Mouse (Mus musculus): ENCODE measurements around the gene Thrb. TPM values are rescaled to one million over a fixed set of nuclear protein-coding genes. Genes with fewer than 3 reads are reported as not detected.

Gene Thrb
- total RNA-seq, 1 experiment from 2014 or later, result not detected

DNA sequence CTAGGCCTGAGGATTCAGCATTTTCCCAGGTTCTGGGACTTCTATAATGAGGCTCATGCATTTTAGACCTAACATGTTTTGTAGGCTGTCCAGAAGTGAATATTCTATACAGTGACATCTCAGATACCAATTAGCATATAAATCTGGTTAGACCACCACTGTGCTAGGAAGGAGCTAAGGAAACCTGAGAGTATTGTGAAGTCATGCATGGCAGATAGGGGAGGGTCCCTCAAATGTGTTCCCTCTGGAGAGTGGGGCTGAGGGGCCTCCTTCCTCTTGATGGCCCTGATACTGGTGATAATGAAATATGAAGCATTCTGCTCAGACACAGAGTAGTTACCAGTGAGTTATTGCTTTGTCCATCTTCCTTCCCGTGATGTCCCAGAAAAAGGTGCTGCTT is 91.8 kb downstream of the Thrb start:
- no peak for ATAC-seq (replicated peaks; ENCODE audit: insufficient number of reproducible peaks, low FRiP score, low TSS enrichment, poor library complexity, severe bottlenecking)

DNA sequence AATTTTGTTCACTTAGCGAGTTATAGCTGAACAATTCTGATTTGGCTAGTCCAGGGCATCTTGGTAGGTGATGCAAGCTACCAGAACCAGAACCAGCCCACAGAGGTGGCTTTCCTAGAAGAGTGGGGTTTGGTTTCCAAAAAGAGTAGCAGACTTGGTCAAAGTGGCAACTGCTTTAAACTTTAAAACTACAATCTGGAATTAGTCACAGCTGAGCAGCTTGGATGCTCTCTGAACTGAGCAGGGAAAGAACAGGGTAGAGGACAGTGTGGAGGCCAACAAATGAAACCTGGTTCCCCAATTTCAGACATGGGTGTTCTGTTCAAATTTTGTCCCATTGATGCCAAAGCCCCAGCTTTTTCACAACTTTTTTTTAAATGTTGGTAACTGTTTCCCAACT is 93.4 kb downstream of the Thrb start:
- no peak for ATAC-seq (replicated peaks; ENCODE audit: insufficient number of reproducible peaks, low FRiP score, low TSS enrichment, poor library complexity, severe bottlenecking)

DNA sequence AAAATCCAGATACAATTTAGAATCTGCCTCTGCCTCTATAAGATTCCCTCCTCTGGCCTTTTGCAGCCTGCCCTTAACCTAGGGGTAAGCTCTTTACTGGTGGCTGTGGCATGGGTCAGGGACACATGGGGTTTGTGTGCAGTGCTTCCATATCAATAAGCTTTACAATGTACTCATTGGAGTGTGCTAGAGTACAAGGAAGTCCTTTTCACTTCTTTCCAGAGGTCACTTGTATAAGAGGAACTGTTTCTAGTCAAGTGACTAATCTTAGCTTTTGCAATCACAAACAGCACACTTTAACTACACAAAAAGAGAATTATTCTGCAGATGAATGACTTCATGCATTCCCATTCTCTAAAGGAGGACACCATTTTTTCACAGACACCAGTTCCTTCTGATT is 96.7 kb downstream of the Thrb start:
- ATAC-seq (replicated peaks; ENCODE audit: insufficient number of reproducible peaks, low FRiP score, low TSS enrichment, poor library complexity, severe bottlenecking), result no peak

DNA sequence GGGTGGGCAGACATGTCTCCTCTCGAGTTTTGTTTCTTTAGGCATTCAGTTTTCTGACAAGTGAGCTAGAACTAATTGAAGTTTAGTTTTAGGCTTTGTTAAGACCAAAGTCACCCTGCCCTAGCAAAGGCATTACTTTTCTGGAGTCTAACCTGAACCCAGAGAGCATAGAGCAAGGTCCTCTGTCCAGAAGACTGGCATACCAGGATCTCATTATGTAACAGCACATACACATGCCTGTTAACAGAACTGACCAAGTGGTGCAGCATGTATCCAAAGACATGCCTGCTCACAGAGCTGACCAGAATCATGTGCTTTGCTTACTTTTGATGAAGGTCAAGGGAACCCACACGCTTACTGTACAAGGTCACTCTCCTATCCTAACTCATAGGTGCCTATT is 107.9 kb downstream of the Thrb start:
- ATAC-seq (replicated peaks; ENCODE audit: insufficient number of reproducible peaks, low FRiP score, low TSS enrichment, poor library complexity, severe bottlenecking), result no peak

DNA sequence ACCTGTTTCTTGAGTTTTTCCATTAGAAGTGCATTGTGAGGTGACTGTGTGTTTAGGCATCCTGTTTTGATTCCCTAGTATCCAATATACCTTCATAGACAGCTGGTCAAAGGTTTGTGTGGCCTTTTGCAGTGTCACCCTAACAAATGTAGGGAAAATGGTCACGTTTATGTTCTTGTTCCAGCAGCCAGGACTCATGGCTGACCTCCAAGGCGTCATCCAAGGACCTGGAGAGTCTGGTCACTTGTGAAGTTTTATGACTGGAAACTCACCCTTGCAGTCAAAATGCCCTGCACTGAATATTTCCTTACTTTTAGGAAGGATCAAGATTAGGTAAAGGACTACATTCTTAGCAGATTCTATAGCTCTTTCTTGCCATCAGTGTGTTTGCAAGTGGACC is 114.3 kb downstream of the Thrb start:
- no peak for ATAC-seq (replicated peaks; ENCODE audit: insufficient number of reproducible peaks, low FRiP score, low TSS enrichment, poor library complexity, severe bottlenecking)

DNA sequence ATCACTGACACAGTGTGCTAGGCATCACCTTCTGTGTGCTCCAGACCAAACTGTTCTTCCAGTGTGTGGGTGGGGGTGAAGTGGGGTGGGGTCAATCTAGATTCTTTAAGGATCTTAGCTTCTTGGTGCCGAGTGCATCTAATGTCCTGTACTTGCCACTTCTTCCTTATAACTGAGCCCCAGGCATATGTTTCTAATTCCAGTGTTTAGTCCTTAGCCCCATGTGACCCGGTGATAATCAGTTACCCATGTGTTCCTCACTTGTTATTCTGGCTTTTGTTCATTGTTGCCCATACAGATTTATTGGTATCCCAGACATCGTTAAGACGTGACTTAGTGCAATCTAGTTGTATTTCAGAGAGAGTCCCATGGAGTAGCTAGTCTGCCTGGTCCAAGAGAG is 121.9 kb downstream of the Thrb start:
- ATAC-seq (replicated peaks; ENCODE audit: insufficient number of reproducible peaks, low FRiP score, low TSS enrichment, poor library complexity, severe bottlenecking), result no peak

DNA sequence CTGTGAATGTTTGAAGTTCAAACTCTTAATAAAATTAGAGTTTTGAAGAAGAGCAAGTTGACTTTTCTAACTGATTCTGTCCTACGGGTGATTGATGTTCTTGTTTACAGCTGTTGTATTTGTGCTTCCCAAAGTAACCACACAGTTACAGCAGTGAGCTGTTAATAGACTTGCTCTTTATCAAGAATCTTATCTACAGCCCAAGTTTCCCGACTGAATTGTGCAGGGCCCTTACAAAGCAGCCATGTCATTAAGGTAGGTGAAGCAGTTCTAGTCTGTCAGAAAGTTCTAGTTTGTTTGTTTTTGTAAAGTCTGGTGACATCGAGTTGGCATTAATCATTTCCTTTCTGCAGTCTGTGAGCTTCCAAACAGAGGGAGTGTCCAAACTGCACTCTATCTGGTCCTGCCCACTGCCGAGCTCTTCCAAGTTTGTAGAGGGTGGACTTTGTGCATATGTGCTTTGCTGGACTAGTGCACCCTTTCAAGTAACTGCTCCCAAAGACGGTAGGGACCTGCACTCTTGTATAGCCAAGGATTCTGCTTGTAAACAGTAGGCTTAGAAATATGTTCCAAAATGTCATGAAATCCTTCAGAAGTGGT is 124.2 kb downstream of the Thrb start:
- no peak for ATAC-seq (replicated peaks; ENCODE audit: insufficient number of reproducible peaks, low FRiP score, low TSS enrichment, poor library complexity, severe bottlenecking)

DNA sequence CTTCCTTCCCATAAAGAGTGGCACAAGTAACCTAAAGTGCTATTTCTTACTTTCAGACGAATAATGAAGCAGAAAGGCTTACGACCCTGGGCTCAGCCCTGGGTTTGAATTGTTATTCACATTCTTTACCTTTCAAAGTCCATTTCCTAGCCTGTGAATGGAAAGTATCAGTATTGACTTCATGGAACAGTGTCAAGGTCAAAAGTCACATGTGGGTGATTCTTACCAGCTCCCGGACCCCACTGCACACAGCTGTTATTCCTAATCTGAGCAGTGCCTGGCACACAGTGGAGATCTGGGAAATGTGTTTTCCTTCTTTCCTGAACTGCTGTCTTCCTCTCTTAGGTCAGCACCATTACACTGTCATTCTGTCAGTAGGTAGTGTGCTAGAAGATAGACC is 125.3 kb downstream of the Thrb start:
- no peak for ATAC-seq (replicated peaks; ENCODE audit: insufficient number of reproducible peaks, low FRiP score, low TSS enrichment, poor library complexity, severe bottlenecking)

DNA sequence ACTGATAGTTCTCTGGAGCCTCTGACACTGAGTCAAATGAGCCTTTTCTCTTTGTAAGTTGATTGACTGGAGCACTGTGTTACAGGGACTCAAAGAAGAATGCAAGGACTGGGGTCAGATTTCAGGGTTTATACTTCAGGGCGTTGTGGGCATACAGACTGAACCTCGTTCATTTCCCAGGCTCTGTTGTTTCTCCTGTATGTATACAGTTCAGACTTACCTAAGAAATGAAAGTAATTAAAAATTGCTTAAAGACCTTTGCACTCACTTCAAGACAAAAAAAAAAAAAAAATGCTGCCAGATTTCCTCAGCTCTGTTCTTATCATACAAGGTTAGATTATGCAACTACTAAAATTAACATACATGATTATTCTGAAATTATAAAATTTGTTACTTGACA is 126.2 kb downstream of the Thrb start:
- ATAC-seq (replicated peaks; ENCODE audit: insufficient number of reproducible peaks, low FRiP score, low TSS enrichment, poor library complexity, severe bottlenecking), result no peak

DNA sequence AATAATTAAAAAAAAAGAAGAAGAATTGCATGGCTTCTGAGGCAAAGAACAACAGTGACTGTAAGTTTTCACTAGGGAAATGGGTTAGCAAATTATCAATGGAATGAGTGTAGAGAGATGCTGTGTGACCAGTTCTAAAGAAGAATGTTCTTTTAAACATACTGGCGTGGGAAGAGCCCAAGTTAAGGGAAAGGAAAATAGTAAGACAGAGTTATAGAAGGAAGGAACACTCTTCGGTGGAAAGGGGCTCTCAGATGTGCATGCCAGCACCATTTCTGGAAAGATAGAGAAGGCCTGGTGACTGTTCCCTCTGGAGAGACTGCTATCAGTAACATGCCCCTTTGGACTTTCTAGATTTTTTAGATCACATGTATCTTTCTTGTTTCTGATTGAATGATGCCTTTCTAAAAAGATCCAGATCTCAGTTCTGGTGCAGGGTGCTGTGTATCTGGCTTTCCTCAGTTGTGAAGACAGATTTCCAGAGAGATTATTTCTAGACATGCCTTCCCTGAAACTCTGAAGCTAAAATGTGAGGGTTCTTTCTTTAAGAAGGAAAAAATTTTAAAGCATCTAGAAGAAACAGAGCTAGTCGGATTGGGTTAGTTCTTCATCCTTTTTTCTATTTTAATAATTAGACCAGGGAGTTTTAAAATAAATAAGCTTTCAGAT is 144.0 kb downstream of the Thrb start:
- ATAC-seq (replicated peaks; ENCODE audit: insufficient number of reproducible peaks, low FRiP score, low TSS enrichment, poor library complexity, severe bottlenecking), result no peak

DNA sequence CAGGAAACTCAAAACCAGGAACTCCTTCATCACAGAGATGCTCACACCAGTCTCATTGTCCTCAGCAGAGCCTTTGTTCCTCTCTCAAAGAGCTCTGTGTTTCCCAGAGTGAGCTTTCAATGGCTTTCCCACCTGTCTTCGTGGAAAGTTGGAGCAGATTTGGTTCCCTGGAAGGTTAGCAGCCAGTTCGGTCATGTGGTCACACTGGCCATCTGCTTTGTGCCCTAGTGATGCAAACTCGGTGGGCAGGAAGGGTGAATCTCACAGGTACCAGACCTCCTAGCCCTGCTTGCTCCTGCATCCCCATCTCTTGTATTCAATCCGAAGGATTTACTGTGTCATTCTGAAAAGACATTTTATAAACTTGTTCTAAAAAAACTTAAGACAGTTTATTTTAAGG is 151.0 kb downstream of the Thrb start:
- ATAC-seq (replicated peaks; ENCODE audit: insufficient number of reproducible peaks, low FRiP score, low TSS enrichment, poor library complexity, severe bottlenecking), result no peak

DNA sequence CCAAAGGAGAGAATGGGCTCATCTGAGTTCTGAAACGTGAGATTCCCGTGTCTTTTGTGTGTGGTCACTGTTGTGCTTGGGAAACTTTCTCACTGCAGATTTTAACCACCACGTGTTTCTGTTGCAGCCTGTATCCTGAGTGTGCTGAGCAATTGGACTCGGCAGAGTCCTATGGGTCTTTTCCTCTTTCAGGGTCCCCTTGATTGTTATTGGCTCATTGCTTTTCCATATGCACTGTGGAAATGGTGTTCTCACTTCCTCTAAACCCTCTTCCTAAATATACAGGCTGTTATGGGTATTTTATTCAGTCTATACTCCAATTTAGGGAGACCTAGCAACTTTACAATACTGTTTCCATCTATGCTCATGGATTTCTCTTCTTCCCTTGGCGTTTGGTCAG is 152.4 kb downstream of the Thrb start:
- no peak for ATAC-seq (replicated peaks; ENCODE audit: insufficient number of reproducible peaks, low FRiP score, low TSS enrichment, poor library complexity, severe bottlenecking)

DNA sequence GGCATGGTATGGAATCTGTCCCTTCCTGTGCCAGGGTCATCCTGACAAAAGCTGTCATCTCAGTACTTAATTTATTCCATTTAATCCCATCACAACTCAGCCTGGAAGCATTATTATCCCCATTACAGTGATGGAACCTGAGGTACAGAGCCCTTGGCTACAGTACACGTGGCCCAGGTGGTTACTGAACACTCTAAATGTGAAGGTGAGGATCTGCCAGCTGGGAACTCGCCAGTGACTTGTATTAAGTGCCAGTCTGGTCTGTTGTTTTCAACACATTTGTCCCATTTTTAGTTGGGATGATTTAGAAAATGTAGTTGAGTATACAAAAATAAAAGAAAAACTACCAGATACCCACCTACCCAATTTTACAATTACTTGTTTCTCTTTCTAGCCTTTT is 155.0 kb downstream of the Thrb start:
- ATAC-seq (replicated peaks; ENCODE audit: insufficient number of reproducible peaks, low FRiP score, low TSS enrichment, poor library complexity, severe bottlenecking), result no peak

DNA sequence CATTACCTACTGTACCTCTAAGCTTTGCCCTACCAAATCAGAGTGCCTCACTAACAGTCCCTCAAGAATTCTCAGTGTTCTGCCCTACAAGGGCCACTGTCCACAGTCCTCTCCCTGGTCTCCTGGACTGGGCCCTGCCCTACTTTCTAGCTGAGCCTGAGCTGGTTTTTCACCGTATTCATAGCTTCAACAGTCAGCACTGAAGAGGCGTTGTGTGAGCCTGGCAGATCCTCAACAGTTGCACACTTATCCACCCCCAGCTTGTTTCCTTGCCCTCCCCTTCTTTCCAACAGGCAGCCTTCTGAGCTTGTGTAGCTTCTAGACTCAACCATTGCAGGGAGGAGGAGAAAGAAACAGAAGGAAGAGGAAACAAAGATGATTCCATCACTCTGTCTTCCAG is 158.0 kb downstream of the Thrb start:
- no peak for ATAC-seq (replicated peaks; ENCODE audit: insufficient number of reproducible peaks, low FRiP score, low TSS enrichment, poor library complexity, severe bottlenecking)

DNA sequence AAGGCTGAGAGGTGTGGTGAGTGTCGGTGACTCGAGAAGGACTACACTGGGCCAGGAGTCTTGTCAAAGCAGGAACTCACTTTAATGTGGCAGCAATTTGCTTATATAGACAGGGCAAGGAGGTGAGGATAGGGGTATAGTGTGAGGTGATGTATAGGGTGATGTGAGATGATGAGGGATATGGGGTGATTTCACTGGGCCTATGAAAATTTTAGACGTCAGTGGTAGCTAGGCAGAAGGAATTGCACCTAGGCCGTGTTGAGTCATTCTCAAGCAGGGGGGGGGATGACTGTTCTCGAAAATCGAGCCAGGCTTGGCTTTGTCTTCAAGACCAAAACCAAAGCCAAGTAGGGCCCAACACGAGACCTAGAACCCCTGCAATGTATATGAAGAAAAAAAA is 162.7 kb downstream of the Thrb start:
- ATAC-seq (replicated peaks; ENCODE audit: insufficient number of reproducible peaks, low FRiP score, low TSS enrichment, poor library complexity, severe bottlenecking), result no peak

DNA sequence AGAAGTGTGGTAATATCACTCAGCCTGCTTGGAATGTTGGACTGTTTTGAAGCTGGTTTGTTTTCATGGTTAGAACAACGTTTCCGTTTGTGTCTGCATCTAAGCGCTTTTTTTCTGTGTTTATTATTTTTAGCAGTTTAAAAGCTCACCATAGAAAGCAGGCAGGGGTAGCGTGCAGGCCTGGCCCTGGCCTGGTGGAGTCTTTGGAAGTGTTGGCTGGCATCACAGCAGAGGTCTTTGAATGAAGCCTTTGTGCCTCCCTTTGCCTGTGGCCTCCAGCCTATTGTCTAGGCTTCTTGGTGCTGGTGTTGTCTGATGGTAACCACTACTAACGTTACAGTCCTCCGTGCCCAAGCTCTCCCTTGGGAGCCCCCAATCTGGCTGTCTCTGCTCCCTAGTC is 167.3 kb downstream of the Thrb start:
- no peak for ATAC-seq (replicated peaks; ENCODE audit: insufficient number of reproducible peaks, low FRiP score, low TSS enrichment, poor library complexity, severe bottlenecking)

DNA sequence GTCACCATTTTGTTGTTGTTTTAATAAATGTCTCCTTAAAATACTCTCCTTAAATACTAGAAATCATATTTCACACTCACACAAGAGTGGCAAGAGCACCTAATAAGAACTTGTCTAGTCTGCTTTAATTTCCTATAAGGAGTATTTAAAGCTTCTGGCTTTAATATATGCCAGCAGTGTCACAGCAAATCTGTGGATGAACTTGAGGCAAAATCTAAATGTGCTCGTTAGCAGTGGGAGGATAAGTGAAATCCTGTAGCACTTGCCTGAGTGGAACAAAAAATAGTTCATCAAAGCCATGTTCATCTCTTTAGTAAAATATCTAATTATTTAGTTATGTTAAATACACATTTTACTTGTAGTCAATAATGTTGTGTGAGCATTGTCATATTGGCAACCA is 175.7 kb downstream of the Thrb start:
- ATAC-seq (replicated peaks; ENCODE audit: insufficient number of reproducible peaks, low FRiP score, low TSS enrichment, poor library complexity, severe bottlenecking), result no peak

DNA sequence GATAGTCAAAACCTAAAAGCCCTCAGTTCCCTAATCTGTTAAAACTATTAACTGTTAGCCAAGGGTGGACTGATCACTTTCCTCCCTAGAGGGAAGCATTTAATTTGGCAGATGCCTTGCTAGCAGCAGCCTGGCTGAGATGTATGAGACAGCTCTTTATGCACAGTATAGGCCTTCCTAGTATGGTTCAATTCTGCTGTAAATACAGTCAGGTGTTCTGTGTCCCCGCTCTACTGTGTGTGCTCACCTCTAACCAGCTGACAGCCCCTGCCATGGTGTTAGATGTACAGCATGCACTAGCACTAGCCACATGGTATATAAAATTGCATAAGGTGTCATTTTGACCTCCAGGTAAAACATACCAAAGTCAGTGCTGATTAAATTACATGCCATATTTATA is 176.7 kb downstream of the Thrb start:
- no peak for ATAC-seq (replicated peaks; ENCODE audit: insufficient number of reproducible peaks, low FRiP score, low TSS enrichment, poor library complexity, severe bottlenecking)

DNA sequence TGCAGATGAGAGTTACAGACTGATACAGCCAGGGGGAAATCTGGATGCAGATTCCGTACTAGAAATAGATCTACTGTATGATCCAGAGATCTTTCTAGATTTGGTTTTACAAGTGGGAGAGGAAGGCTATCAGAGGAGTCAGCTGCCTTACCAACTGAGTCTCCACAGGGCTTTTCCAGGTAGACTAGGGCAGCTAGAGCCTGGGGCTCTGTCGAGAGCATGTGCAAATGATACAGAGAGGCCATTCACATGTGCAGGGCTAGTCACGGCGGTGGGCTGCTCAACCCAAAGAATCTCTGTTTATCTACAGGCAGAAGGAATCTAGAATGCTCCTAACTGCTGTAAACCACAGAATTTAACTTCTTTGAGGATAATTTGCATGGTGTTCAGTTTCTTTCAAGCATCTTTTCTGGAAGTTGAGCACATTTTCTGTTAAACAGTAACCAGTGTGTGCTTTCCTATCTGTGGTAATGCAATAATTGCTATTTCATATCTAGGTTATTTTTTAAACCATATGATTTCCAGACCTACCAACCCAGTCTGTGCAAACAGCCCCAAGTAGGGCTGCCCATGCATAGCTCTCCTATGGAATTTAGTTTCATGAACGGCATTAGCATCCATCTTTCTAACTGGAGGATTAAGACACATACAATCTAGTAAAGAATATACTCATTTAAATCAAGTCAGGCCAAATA is 185.1 kb downstream of the Thrb start:
- no peak for ATAC-seq (replicated peaks; ENCODE audit: insufficient number of reproducible peaks, low FRiP score, low TSS enrichment, poor library complexity, severe bottlenecking)

DNA sequence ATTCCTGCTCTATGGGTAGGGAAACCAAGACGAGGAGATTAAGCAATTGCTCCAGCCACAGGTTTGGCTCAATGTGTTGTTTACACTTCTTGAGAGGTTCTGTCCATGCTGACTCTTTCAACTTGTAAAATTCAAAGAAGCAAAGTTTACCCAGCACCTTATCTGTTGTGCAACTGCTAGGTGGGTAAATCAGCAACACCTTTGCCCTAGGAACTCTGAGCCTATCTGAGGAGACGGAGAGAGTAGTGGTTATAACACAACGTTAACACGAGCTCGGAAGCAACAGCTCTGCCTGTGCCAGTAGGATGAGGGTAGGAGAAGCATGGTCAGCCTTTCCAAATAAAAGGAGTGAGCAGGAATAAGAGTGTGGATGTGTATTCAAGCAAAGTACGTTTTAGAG is 185.8 kb downstream of the Thrb start:
- ATAC-seq (replicated peaks; ENCODE audit: insufficient number of reproducible peaks, low FRiP score, low TSS enrichment, poor library complexity, severe bottlenecking), result no peak

Data from monocyte, adult 5-6 weeks (primary cell).